Mouse (Mus musculus): Measurements from ENCODE around the gene Tln1. TPM values are rescaled to one million over a fixed set of nuclear protein-coding genes. Genes with fewer than 3 reads are reported as not detected.
A peak's percentile ranks its signal among the peaks of the same experiment; 100 is the strongest.

The Tln1 gene
- polyA plus RNA-seq, 1 experiment from 2014 or later: 78.1 TPM

- peaks cover 40% of the 10 kb centered on the region for H3K36me3 ChIP-seq
- no peak overlapping the region for H3K27ac ChIP-seq (replicated peaks)
- H3K4me1 ChIP-seq: peaks cover 57% of the 10 kb centered on the region
- no peaks in the 10 kb centered on the region; the same call in 1 of the 2 replicates for H3K27me3 ChIP-seq (replicated peaks)
- no peak overlapping the region for H3K9ac ChIP-seq
- no peak overlapping the region for H3K4me3 ChIP-seq
- no peak overlapping the region for H3K4me2 ChIP-seq
- no peaks in the 10 kb centered on the region for H3K9me3 ChIP-seq
- WGBS: 79% methylated on average over 4 of the region's 4 CpGs
- ATAC-seq (ENCODE audit: extremely low read depth, insufficient number of reproducible peaks, low FRiP score, low TSS enrichment): no peak
These were observed 49.2 kb downstream of the Tln1 start for GRCm38 (mm10) chr4:43513300-43513699.

GRCm38 (mm10) chr4:43512653-43513052 lies 49.8 kb downstream of the Tln1 start:
- no peak overlapping the region for H3K4me2 ChIP-seq

GRCm38 (mm10) chr4:43511675-43512454 lies 50.6 kb downstream of the Tln1 start:
- no peak for ATAC-seq (ENCODE audit: extremely low read depth, insufficient number of reproducible peaks, low FRiP score, low TSS enrichment)
- H3K4me1 ChIP-seq: peaks cover 60% of the 10 kb centered on the region
- WGBS: 49% methylated on average over 19 of the region's 19 CpGs
- H3K4me2 ChIP-seq: no peak overlapping the region
- H3K9me3 ChIP-seq: no peaks in the 10 kb centered on the region
- H3K36me3 ChIP-seq: peaks cover 26% of the 10 kb centered on the region
- H3K4me3 ChIP-seq: no peak overlapping the region
- H3K27ac ChIP-seq (replicated peaks): no peak overlapping the region
- peaks cover 10% of the 10 kb centered on the region; the same call in 1 of the 2 replicates for H3K27me3 ChIP-seq (replicated peaks)
- no peak overlapping the region for H3K9ac ChIP-seq

More at GRCm38 (mm10) chr4:43512653-43513052, 49.8 kb downstream of the Tln1 start:
- H3K4me1 ChIP-seq: peaks cover 59% of the 10 kb centered on the region
- no peaks in the 10 kb centered on the region for H3K9me3 ChIP-seq
- H3K9ac ChIP-seq: no peak overlapping the region
- no peak overlapping the region for H3K4me3 ChIP-seq
- no peak overlapping the region for H3K27ac ChIP-seq (replicated peaks)
- H3K36me3 ChIP-seq: peaks cover 34% of the 10 kb centered on the region
- WGBS: 43% methylated on average over 7 of the region's 7 CpGs
- H3K27me3 ChIP-seq (replicated peaks): 0 out of 2 replicates have a peak, but pooled peaks cover 2% of the 10 kb centered on the region
- ATAC-seq (ENCODE audit: extremely low read depth, insufficient number of reproducible peaks, low FRiP score, low TSS enrichment): no peak

- Histone ChIP-seq H3K36me3 (no peaks in the 10 kb centered on the region), H3K4me3 (peak overlapping the region; percentile 58), H3K27ac (replicated peaks) (no peak overlapping the region), H3K9ac (peak overlapping the region; percentile 84), H3K9me3 (no peaks in the 10 kb centered on the region), H3K27me3 (replicated peaks) (peaks cover 11% of the 10 kb centered on the region; the same call in 1 of the 2 replicates), H3K4me1 (peaks cover 38% of the 10 kb centered on the region), H3K4me2 (peak overlapping the region; percentile 88)
- 33% methylated on average over 9 of the region's 9 CpGs for WGBS
- ATAC-seq (ENCODE audit: extremely low read depth, insufficient number of reproducible peaks, low FRiP score, low TSS enrichment): no peak
These were observed 53.4 kb downstream of the Tln1 start for GRCm38 (mm10) chr4:43509109-43509508.

GRCm38 (mm10) chr4:43508666-43508997 lies 53.9 kb downstream of the Tln1 start:
- Histone ChIP-seq H3K4me2 (peak overlapping the region; percentile 88), H3K4me1 (peaks cover 33% of the 10 kb centered on the region), H3K27me3 (replicated peaks) (peaks cover 11% of the 10 kb centered on the region; the same call in 1 of the 2 replicates), H3K27ac (replicated peaks) (peak overlapping the region; percentile 55; the same call in 1 of the 2 replicates), H3K4me3 (peak overlapping the region; percentile 58), H3K36me3 (no peaks in the 10 kb centered on the region), H3K9ac (peak overlapping the region; percentile 84), H3K9me3 (no peaks in the 10 kb centered on the region)
- ATAC-seq (ENCODE audit: extremely low read depth, insufficient number of reproducible peaks, low FRiP score, low TSS enrichment): peak; percentile 60; the same call in 1 of the 2 replicates
- WGBS: 2% methylated on average over 13 of the region's 13 CpGs

- H3K27ac ChIP-seq (replicated peaks): peak overlapping the region; percentile 55; the same call in 1 of the 2 replicates
- H3K4me2 ChIP-seq: peak overlapping the region; percentile 88
- H3K4me3 ChIP-seq: peak overlapping the region; percentile 58
- H3K36me3 ChIP-seq: no peaks in the 10 kb centered on the region
- peaks cover 32% of the 10 kb centered on the region for H3K4me1 ChIP-seq
- H3K9ac ChIP-seq: peak overlapping the region; percentile 84
- peaks cover 11% of the 10 kb centered on the region; the same call in 1 of the 2 replicates for H3K27me3 ChIP-seq (replicated peaks)
- H3K9me3 ChIP-seq: no peaks in the 10 kb centered on the region
- WGBS: 4% methylated on average over 22 of the region's 22 CpGs
- no peak for ATAC-seq (ENCODE audit: extremely low read depth, insufficient number of reproducible peaks, low FRiP score, low TSS enrichment)
These were observed 54.4 kb downstream of the Tln1 start for GRCm38 (mm10) chr4:43507938-43508665.

GRCm38 (mm10) chr4:43506536-43507185 lies 55.8 kb downstream of the Tln1 start, which contains the start of gene Car9:
Gene Car9, plus strand, starts transcription at chr4:43506966.
- H3K27ac ChIP-seq (replicated peaks): no peak within 1 kb of the TSS
- H3K4me3 ChIP-seq: peak within 1 kb of the TSS; percentile 58
- ATAC-seq (ENCODE audit: extremely low read depth, insufficient number of reproducible peaks, low FRiP score, low TSS enrichment): no peak
- peaks cover 21% of the 10 kb centered on the region for H3K4me1 ChIP-seq
- peak within 1 kb of the TSS; percentile 88 for H3K4me2 ChIP-seq
- 57% methylated on average over 9 of the region's 9 CpGs for WGBS
- H3K9me3 ChIP-seq: no peaks in the 10 kb centered on the region
- peaks cover 11% of the 10 kb centered on the region; the same call in 1 of the 2 replicates for H3K27me3 ChIP-seq (replicated peaks)
- H3K36me3 ChIP-seq: no peaks in the 10 kb centered on the region
- H3K9ac ChIP-seq: peak within 1 kb of the TSS; percentile 84

- 83% methylated on average over 8 of the region's 8 CpGs for WGBS
These were observed 56.4 kb downstream of the Tln1 start for GRCm38 (mm10) chr4:43506074-43506473.

GRCm38 (mm10) chr4:43504269-43504668 lies 58.2 kb downstream of the Tln1 start:
- H3K36me3 ChIP-seq: no peaks in the 10 kb centered on the region
- 68% methylated on average over 4 of the region's 4 CpGs for WGBS
- no peak overlapping the region for H3K4me3 ChIP-seq
- peaks cover 20% of the 10 kb centered on the region for H3K4me1 ChIP-seq
- no peak for ATAC-seq (ENCODE audit: extremely low read depth, insufficient number of reproducible peaks, low FRiP score, low TSS enrichment)
- H3K27me3 ChIP-seq (replicated peaks): peaks cover 11% of the 10 kb centered on the region; the same call in 1 of the 2 replicates
- no peak overlapping the region for H3K4me2 ChIP-seq
- no peak overlapping the region for H3K27ac ChIP-seq (replicated peaks)
- H3K9ac ChIP-seq: no peak overlapping the region
- H3K9me3 ChIP-seq: no peaks in the 10 kb centered on the region

More at GRCm38 (mm10) chr4:43506074-43506473, 56.4 kb downstream of the Tln1 start:
- H3K9ac ChIP-seq: no peak overlapping the region
- no peak for ATAC-seq (ENCODE audit: extremely low read depth, insufficient number of reproducible peaks, low FRiP score, low TSS enrichment)
- H3K27ac ChIP-seq (replicated peaks): no peak overlapping the region
- no peak overlapping the region for H3K4me2 ChIP-seq
- peaks cover 18% of the 10 kb centered on the region for H3K4me1 ChIP-seq
- H3K4me3 ChIP-seq: no peak overlapping the region
- H3K27me3 ChIP-seq (replicated peaks): peaks cover 11% of the 10 kb centered on the region; the same call in 1 of the 2 replicates
- no peaks in the 10 kb centered on the region for H3K36me3 ChIP-seq
- no peaks in the 10 kb centered on the region for H3K9me3 ChIP-seq

GRCm38 (mm10) chr4:43503506-43503905 lies 59.0 kb downstream of the Tln1 start:
- Histone ChIP-seq H3K9ac (no peak overlapping the region), H3K4me3 (no peak overlapping the region), H3K27me3 (replicated peaks) (peaks cover 11% of the 10 kb centered on the region; the same call in 1 of the 2 replicates), H3K4me1 (peaks cover 19% of the 10 kb centered on the region), H3K27ac (replicated peaks) (no peak overlapping the region), H3K4me2 (no peak overlapping the region), H3K9me3 (no peaks in the 10 kb centered on the region), H3K36me3 (no peaks in the 10 kb centered on the region)
- 73% methylated on average over 6 of the region's 6 CpGs for WGBS
- no peak for ATAC-seq (ENCODE audit: extremely low read depth, insufficient number of reproducible peaks, low FRiP score, low TSS enrichment)

- Histone ChIP-seq H3K36me3 (no peaks in the 10 kb centered on the region), H3K4me2 (no peak overlapping the region), H3K4me1 (peaks cover 21% of the 10 kb centered on the region), H3K9ac (no peak overlapping the region), H3K9me3 (no peaks in the 10 kb centered on the region), H3K4me3 (no peak overlapping the region), H3K27ac (replicated peaks) (no peak overlapping the region), H3K27me3 (replicated peaks) (peaks cover 11% of the 10 kb centered on the region; the same call in 1 of the 2 replicates)
- 64% methylated on average over 2 of the region's 2 CpGs for WGBS
- ATAC-seq (ENCODE audit: extremely low read depth, insufficient number of reproducible peaks, low FRiP score, low TSS enrichment): no peak
These were observed 59.5 kb downstream of the Tln1 start for GRCm38 (mm10) chr4:43503041-43503440.
